Mouse (Mus musculus) MEL (cell line): ENCODE measurements around the gene Adamts4. TPM values are rescaled to one million over a fixed set of nuclear protein-coding genes. Genes with fewer than 3 reads are reported as not detected.
A peak's percentile ranks its signal among the peaks of the same experiment; 100 is the strongest.

Experiments used
- DNase-seq: peaks from one replicate; pipeline ENCODE4 v3.0.0; 2011; ENCODE audit warnings: low read depth, low spot score
- H3K27ac ChIP-seq: 2 replicates; pipeline ENCODE4 v1.5.1; 2012; ENCODE audit warnings: low read depth, mild to moderate bottlenecking, control low read depth, low read length, moderate library complexity; ENCODE audit not compliant: control insufficient read depth
- H3K27me3 ChIP-seq, 2 experiments: fragments of 150-350 bp in 1 of 2; sonication (generic) in 1 of 2; 2 replicates each; pipeline ENCODE4 v1.6.1; 2012; ENCODE audit warnings: low read length in 2 of 2, mild to moderate bottlenecking in 2 of 2, improper control_type of control experiment in 1 of 2, moderate library complexity in 1 of 2; ENCODE audit not compliant: insufficient read depth in 2 of 2, control insufficient read depth in 1 of 2
- H3K36me3 ChIP-seq, 2 experiments: 2 replicates each; pipeline ENCODE4 v1.6.1; 2012 to 2014; ENCODE audit warnings: low read length in 2 of 2, improper control_type of control experiment in 1 of 2, inconsistent platforms in 1 of 2, mild to moderate bottlenecking in 1 of 2; ENCODE audit not compliant: insufficient read depth in 2 of 2, control insufficient read depth in 1 of 2
- H3K4me1 ChIP-seq, 2 experiments: fragments of 150-350 bp in 1 of 2; sonication (generic) in 1 of 2; 2 replicates each; pipeline ENCODE4 v1.6.1; 2012; ENCODE audit warnings: low read length in 2 of 2, improper control_type of control experiment in 1 of 2, mild to moderate bottlenecking in 1 of 2; ENCODE audit not compliant: insufficient read depth in 2 of 2, control insufficient read depth in 1 of 2
- H3K4me3 ChIP-seq, 2 experiments: fragments of 150-350 bp in 1 of 2; sonication (generic) in 1 of 2; 2 replicates each; pipeline ENCODE4 v1.5.1; 2012; ENCODE audit warnings: low read depth in 2 of 2, low read length in 2 of 2, mild to moderate bottlenecking in 2 of 2, moderate library complexity in 2 of 2, control low read depth in 1 of 2, improper control_type of control experiment in 1 of 2; ENCODE audit not compliant: control insufficient read depth in 1 of 2, insufficient read depth in 1 of 2
- H3K79me2 ChIP-seq: 2 replicates; pipeline ENCODE4 v1.6.1; 2012; ENCODE audit warnings: mild to moderate bottlenecking, low read length, moderate library complexity; ENCODE audit not compliant: control insufficient read depth, poor library complexity, insufficient read depth
- H3K9ac ChIP-seq: 2 replicates; pipeline ENCODE4 v1.6.1; 2012; ENCODE audit warnings: low read depth, mild to moderate bottlenecking, control low read depth, low read length, moderate library complexity; ENCODE audit not compliant: control insufficient read depth, poor library complexity, severe bottlenecking
- H3K9me3 ChIP-seq: fragments of 150-350 bp; sonication (generic); replicated peaks from 2 replicates; pipeline ENCODE4 v1.6.1; 2012; ENCODE audit warnings: mild to moderate bottlenecking, low read length, improper control_type of control experiment, moderate library complexity; ENCODE audit not compliant: insufficient read depth
- CHD1 ChIP-seq: IDR thresholded peaks from 2 replicates; pipeline ENCODE4 v1.6.1; 2012; ENCODE audit warnings: low read depth, mild to moderate bottlenecking, inconsistent platforms, low read length, improper control_type of control experiment
- CTCF ChIP-seq, 3 experiments: IDR thresholded peaks in 2 of 3; conservative IDR thresholded peaks in 1 of 3; 2 replicates each; pipeline ENCODE4 v1.5.1; 2011 to 2012; ENCODE audit warnings: low read length in 3 of 3, low read depth in 2 of 3, mild to moderate bottlenecking in 2 of 3, improper control_type of control experiment in 1 of 3, inconsistent platforms in 1 of 3, mixed read lengths in 1 of 3, moderate library complexity in 1 of 3; ENCODE audit not compliant: control insufficient read depth in 1 of 3, insufficient read depth in 1 of 3, poor library complexity in 1 of 3, severe bottlenecking in 1 of 3
- ELF1 ChIP-seq: IDR thresholded peaks from 2 replicates; pipeline ENCODE4 v1.6.1; 2014; ENCODE audit warnings: low read depth, mild to moderate bottlenecking, inconsistent platforms, low read length, improper control_type of control experiment, moderate library complexity
- EP300 ChIP-seq, 2 experiments: IDR thresholded peaks; 2 replicates each; pipeline ENCODE4 v1.6.1; 2011; ENCODE audit warnings: improper control_type of control experiment in 2 of 2, low read length in 2 of 2, low read depth in 1 of 2, mild to moderate bottlenecking in 1 of 2
- MEF2A ChIP-seq: IDR thresholded peaks from 2 replicates; pipeline ENCODE4 v1.6.1; 2014; ENCODE audit warnings: low read depth, mild to moderate bottlenecking, inconsistent platforms, low read length, improper control_type of control experiment; ENCODE audit not compliant: poor library complexity, insufficient replicate concordance, severe bottlenecking; ENCODE audit errors: extremely low read depth
- MYB ChIP-seq: IDR thresholded peaks from 2 replicates; pipeline ENCODE4 v1.6.1; 2011; ENCODE audit warnings: mild to moderate bottlenecking, low read depth, low read length, improper control_type of control experiment
- NRF1 ChIP-seq: IDR thresholded peaks from 2 replicates; pipeline ENCODE4 v1.6.1; 2014; ENCODE audit warnings: low read depth, mild to moderate bottlenecking, inconsistent platforms, low read length, improper control_type of control experiment, moderate library complexity; ENCODE audit not compliant: poor library complexity, insufficient read depth, severe bottlenecking
- POLR2A ChIP-seq, 2 experiments: IDR thresholded peaks; 2 replicates each; pipeline ENCODE4 v1.6.1; 2011 to 2012; ENCODE audit warnings: low read length in 2 of 2, mild to moderate bottlenecking in 2 of 2, control low read depth in 1 of 2, improper control_type of control experiment in 1 of 2, low read depth in 1 of 2, moderate library complexity in 1 of 2; ENCODE audit not compliant: control insufficient read depth in 1 of 2, insufficient read depth in 1 of 2, poor library complexity in 1 of 2
- SMC3 ChIP-seq: IDR thresholded peaks from 2 replicates; pipeline ENCODE4 v1.6.1; 2011; ENCODE audit warnings: low read depth, low read length, improper control_type of control experiment
- TBP ChIP-seq: IDR thresholded peaks from 2 replicates; pipeline ENCODE4 v1.8.0; 2011; ENCODE audit warnings: low read depth, low read length, improper control_type of control experiment
- UBTF ChIP-seq: IDR thresholded peaks from 2 replicates; pipeline ENCODE4 v1.6.1; 2012; ENCODE audit warnings: low read depth, mild to moderate bottlenecking, inconsistent platforms, low read length, improper control_type of control experiment, moderate library complexity, borderline replicate concordance; ENCODE audit not compliant: insufficient read depth
- USF1 ChIP-seq: IDR thresholded peaks from 2 replicates; pipeline ENCODE4 v1.6.1; 2014; ENCODE audit warnings: low read depth, mild to moderate bottlenecking, inconsistent platforms, low read length, improper control_type of control experiment, moderate library complexity
- ZC3H11A ChIP-seq: IDR thresholded peaks from 2 replicates; pipeline ENCODE4 v1.6.1; 2012; ENCODE audit warnings: low read depth, mild to moderate bottlenecking, inconsistent platforms, low read length, improper control_type of control experiment
- ZKSCAN1 ChIP-seq: IDR thresholded peaks from 2 replicates; pipeline ENCODE4 v1.6.1; 2012; ENCODE audit warnings: low read depth, mild to moderate bottlenecking, inconsistent platforms, low read length, improper control_type of control experiment, moderate library complexity
- ZMIZ1 ChIP-seq: IDR thresholded peaks from 2 replicates; pipeline ENCODE4 v1.6.1; 2012; ENCODE audit warnings: low read depth, mild to moderate bottlenecking, inconsistent platforms, low read length, improper control_type of control experiment, moderate library complexity
- ZNF384 ChIP-seq: IDR thresholded peaks from 2 replicates; pipeline ENCODE4 v1.6.1; 2012; ENCODE audit warnings: low read depth, mild to moderate bottlenecking, inconsistent platforms, low read length, improper control_type of control experiment
- polyA plus RNA-seq, 2 experiments: library from polyadenylated mRNA; stranded (reverse) in 1 of 2; unstranded in 1 of 2; fragments of >175 nt in 1 of 2; fragments of >200 nt in 1 of 2; gene quantifications; 2 replicates each; pipeline versions ENCODE4 v1.2.1 to v1.2.4; 2012; ENCODE audit warnings: low replicate concordance in 2 of 2, low read depth in 1 of 2; ENCODE audit not compliant: insufficient read length in 2 of 2, insufficient read depth in 1 of 2, missing spikeins in 1 of 2
- total RNA-seq: library from RNA; depleted of rRNA; stranded (reverse); fragments of 300-350 nt; gene quantifications from 2 replicates; pipeline ENCODE4 v1.2.3, GENCODE M21; 2012

The Adamts4 gene
- total and polyA plus RNA-seq, 3 experiments = 0.03 TPM; not detected in 2

DNA sequence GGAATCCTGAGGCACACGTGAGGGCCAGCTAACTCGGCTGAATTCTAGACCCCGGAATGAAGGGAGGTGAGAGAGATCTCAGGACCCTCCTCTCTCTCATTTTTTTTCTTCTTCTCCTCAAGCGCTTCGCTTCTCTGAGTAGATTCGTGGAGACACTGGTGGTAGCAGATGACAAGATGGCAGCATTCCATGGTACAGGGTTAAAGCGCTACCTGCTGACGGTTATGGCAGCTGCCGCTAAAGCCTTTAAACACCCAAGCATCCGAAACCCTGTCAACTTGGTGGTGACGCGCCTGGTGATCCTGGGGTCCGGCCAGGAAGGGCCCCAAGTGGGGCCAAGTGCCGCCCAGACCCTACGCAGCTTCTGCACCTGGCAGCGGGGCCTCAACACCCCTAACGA, 2.2 kb downstream of the Adamts4 start:
- H3K36me3 ChIP-seq = no peaks in the 10 kb centered on the region
- H3K9me3 ChIP-seq = no peaks in the 10 kb centered on the region
- peaks cover 0 to 9% of the 10 kb centered on the region in 2 experiments; a peak in 2 of 4 replicates for H3K4me1 ChIP-seq
- H3K79me2 ChIP-seq = no peaks in the 10 kb centered on the region
- no peak overlapping the region for H3K9ac ChIP-seq
- no peak overlapping the region for H3K27ac ChIP-seq
- DNase-seq = no peak
- H3K4me3 ChIP-seq = no peak overlapping the region
- TF ChIP-seq CTCF (IDR thresholded peaks at IDR 0.05 in 2 of 3, conservative IDR thresholded peaks at IDR 0.05 in 1 of 3; ENCODE audit: control insufficient read depth in 1 of 3, insufficient read depth in 1 of 3, low read depth in 2 of 3, low read length in 3 of 3, poor library complexity in 1 of 3, severe bottlenecking in 1 of 3) = no peak
- no peak for TF ChIP-seq NRF1
- TF ChIP-seq ZMIZ1 = no peak
- TF ChIP-seq ZC3H11A = no peak
- TF ChIP-seq ZKSCAN1 = no peak
- TF ChIP-seq ZNF384 = no peak
- TF ChIP-seq EP300 (IDR thresholded peaks at IDR 0.05; ENCODE audit: low read depth in 1 of 2, low read length in 2 of 2) = no peak
- no peak for TF ChIP-seq MEF2A
- TF ChIP-seq UBTF = no peak
- no peak for TF ChIP-seq ELF1
- no peak for TF ChIP-seq USF1
- TF ChIP-seq POLR2A (IDR thresholded peaks at IDR 0.05; ENCODE audit: control insufficient read depth in 1 of 2, insufficient read depth in 1 of 2, low read depth in 1 of 2, low read length in 2 of 2, poor library complexity in 1 of 2) = no peak
- peaks cover 0 to 3% of the 10 kb centered on the region in 2 experiments; a peak in 1 of 4 replicates for H3K27me3 ChIP-seq

DNA sequence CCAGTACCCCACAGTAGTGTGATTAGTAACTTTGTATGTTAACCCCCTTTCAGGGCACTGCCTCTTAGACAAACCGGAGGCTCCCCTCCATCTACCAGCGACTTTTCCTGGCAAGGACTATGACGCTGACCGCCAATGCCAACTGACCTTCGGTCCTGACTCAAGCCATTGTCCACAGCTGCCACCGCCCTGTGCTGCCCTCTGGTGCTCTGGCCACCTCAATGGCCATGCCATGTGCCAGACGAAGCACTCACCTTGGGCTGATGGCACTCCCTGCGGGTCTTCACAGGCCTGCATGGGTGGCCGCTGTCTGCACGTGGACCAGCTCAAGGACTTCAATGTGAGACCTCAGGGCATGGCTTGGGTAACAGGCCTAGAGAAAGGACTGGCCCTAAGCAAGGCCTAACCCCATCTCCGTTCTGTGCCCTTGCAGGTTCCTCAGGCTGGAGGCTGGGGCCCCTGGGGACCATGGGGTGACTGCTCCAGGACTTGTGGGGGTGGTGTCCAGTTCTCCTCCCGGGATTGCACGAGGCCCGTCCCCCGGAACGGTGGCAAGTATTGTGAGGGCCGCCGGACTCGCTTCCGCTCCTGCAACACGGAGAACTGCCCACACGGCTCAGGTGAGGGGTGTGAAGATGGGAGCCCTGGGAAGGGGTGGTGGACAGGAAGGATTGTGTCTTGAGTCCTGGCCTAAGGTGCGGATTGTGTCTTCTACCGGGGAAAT, 6.0 kb downstream of the Adamts4 start:
- no peaks in the 10 kb centered on the region for H3K36me3 ChIP-seq
- H3K4me3 ChIP-seq = no peak overlapping the region
- TF ChIP-seq SMC3 = peak; percentile 23; the same call in 1 of the 2 replicates
- TF ChIP-seq TBP = no peak
- TF ChIP-seq MYB = no peak
- no peak for TF ChIP-seq MEF2A
- TF ChIP-seq CHD1 = no peak
- no peak overlapping the region for H3K27ac ChIP-seq
- H3K27me3 ChIP-seq = peaks cover 0 to 5% of the 10 kb centered on the region in 2 experiments; a peak in 3 of 4 replicates
- no peaks in the 10 kb centered on the region for H3K9me3 ChIP-seq
- no peak overlapping the region for H3K9ac ChIP-seq
- no peaks in the 10 kb centered on the region for H3K79me2 ChIP-seq
- no peak for DNase-seq
- no peaks in the 10 kb centered on the region for H3K4me1 ChIP-seq
